20 mouse cellular contexts compared by ENCODE assay signal in the genomic region with DNA sequence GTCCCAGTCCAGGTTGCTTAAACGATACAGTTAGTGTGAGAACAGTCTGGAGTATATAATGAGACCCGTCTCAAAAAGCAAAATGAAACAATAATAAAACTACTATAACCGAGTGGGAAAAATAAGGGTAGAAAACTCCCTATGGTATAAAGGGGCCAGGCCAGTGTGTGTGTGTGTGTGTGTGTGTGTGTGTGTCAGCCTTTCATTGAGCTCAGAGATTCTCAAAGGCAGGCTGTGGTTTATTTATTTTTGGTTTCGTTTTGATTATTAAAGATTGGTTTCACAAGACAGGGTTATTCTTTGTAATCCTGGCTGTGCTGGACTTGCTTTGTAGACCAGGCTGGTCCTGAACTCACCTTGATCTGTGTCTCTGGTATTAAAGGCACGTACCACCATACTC.
"Had no signal": no experiment of that assay in that cellular context is flagged by ENCODE, and none has a peak within 500 bp of the region (broad histone marks: within the 10 kb centered on the region; RNA-seq: fewer than 3 reads in every experiment).

No protein-coding gene starts in this region.

- H3K9me3 ChIP-seq: limb, embryonic 10.5 days; limb, embryonic 13.5 days; liver, embryonic 12.5 days; liver, embryonic 15.5 days; lung, embryonic 15.5 days; megakaryocyte, embryonic 14.5 days; neural tube, embryonic 13.5 days had no signal

- DNase-seq: kidney, adult 2 months; kidney, postnatal 10 days; kidney, postnatal 36 days; liver; lung, adult 18-20 months; lung, postnatal 10 days; lung, postnatal 36 days; midbrain, embryonic 14.5 days; retina, postnatal 1 day; thymus, adult 2 months; thymus, postnatal 14 days; thymus, postnatal 4 days had no signal

- H3K9ac ChIP-seq: limb, embryonic 13.5 days; liver, embryonic 12.5 days; liver, embryonic 15.5 days; lung, embryonic 15.5 days; neural tube, embryonic 13.5 days had no signal

- ATAC-seq: liver, embryonic 12.5 days had no signal

- H3K27me3 ChIP-seq: limb, embryonic 13.5 days; lung, embryonic 15.5 days; neural tube, embryonic 13.5 days had no signal

- H3K4me1 ChIP-seq: limb, embryonic 10.5 days; limb, embryonic 13.5 days; lung, embryonic 15.5 days; megakaryocyte, embryonic 14.5 days; neural tube, embryonic 13.5 days had no signal

- H3K27ac ChIP-seq: limb, embryonic 10.5 days; limb, embryonic 13.5 days; liver, embryonic 12.5 days; liver, embryonic 15.5 days; lung, embryonic 15.5 days; neural tube, embryonic 13.5 days had no signal

- H3K36me3 ChIP-seq: limb, embryonic 10.5 days; limb, embryonic 13.5 days; liver, embryonic 12.5 days; liver, embryonic 15.5 days; lung, embryonic 15.5 days; neural tube, embryonic 13.5 days had no signal

- H3K4me3 ChIP-seq: limb, embryonic 10.5 days; limb, embryonic 13.5 days; liver, embryonic 12.5 days; liver, embryonic 15.5 days; lung, embryonic 15.5 days; megakaryocyte, embryonic 14.5 days; neural tube, embryonic 13.5 days had no signal

- H3K4me2 ChIP-seq: limb, embryonic 13.5 days; liver, embryonic 12.5 days; liver, embryonic 15.5 days; lung, embryonic 15.5 days; midbrain, embryonic 11.5 days; neural tube, embryonic 13.5 days had no signal
